Comparison of ENCODE assay signal across 11 mouse cellular contexts in the genomic region with DNA sequence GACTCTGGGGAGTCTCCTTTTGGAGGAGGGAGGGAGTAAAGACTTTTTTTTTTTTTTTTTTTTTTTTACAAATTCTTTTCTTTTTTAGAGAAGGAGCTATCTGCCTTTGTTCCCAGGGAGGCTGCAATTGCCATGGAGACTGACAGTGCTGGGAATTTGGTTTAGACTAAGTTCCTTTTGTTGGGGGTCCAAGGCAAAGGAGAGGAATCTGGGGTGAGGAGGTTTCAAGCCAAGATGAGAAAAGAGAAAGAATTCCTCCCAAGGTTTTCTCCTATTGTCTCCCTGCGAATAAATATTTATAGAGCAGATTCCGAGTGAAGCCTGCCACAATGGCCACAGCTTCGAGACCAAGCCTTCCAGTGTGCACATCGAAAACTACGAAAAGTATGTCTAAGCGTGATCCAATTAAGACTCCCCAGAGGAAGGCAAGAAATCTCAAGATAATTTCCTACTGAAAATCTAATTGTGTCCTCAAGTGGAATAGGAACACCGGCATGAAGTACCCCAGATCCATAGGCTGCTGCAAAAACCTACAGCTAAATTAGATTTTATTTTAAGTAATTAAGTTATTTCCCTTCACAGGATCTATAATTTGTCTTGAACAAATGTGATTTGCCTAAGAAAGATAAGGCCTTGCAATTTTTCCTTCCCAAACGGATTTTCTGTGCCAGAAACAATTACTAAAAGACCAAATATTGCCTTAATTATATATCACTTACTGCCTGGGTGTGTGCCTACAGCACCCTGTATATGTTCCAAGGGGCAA. TPM values are rescaled to one million over a fixed set of nuclear protein-coding genes. Genes with fewer than 3 reads are reported as not detected.
DNase-seq lines count a peak whose midpoint lies in the region; ATAC-seq and TF ChIP-seq lines count a peak whose summit lies in the region.
"Had no signal": no experiment of that assay in that cellular context is flagged by ENCODE, and none has a peak within 500 bp of the region (broad histone marks: within the 10 kb centered on the region; RNA-seq: fewer than 3 reads in every experiment).

No protein-coding gene starts in this region.

- H3K4me3 ChIP-seq in embryonic facial prominence, embryonic 11.5 days (ENCODE audit: low read depth, low read length), result no peak overlapping the region
- H3K4me3 ChIP-seq in embryonic facial prominence, embryonic 10.5 days, result no peak overlapping the region
- no peak overlapping the region for H3K4me3 ChIP-seq in forebrain, embryonic 14.5 days (ENCODE audit: low read depth, low read length)
- H3K4me3 ChIP-seq in hindbrain, postnatal 0 days (ENCODE audit: low read length), result no peak overlapping the region
- H3K4me3 ChIP-seq in neural tube, embryonic 14.5 days (ENCODE audit: low read depth, low read length), result no peak overlapping the region
- H3K4me3 ChIP-seq: heart, embryonic 12.5 days had no signal

- H3K9ac ChIP-seq in embryonic facial prominence, embryonic 11.5 days (replicated peaks; ENCODE audit: low read length), result no peak overlapping the region
- no peak overlapping the region; the same call in 1 of the 2 replicates for H3K9ac ChIP-seq in forebrain, embryonic 14.5 days (ENCODE audit: low read length)
- no peak overlapping the region for H3K9ac ChIP-seq in hindbrain, postnatal 0 days (replicated peaks; ENCODE audit: low read length)
- H3K9ac ChIP-seq in neural tube, embryonic 14.5 days (replicated peaks; ENCODE audit: low read depth, low read length), result no peak overlapping the region
- H3K9ac ChIP-seq: heart, embryonic 12.5 days had no signal

- ATAC-seq in embryonic facial prominence, embryonic 11.5 days (replicated peaks; ENCODE audit: insufficient number of reproducible peaks, low FRiP score, low TSS enrichment, low read depth), result peak; percentile 20; the same call in 1 of the 2 replicates
- peak; percentile 26 for ATAC-seq in forebrain, embryonic 14.5 days
- ATAC-seq in hindbrain, postnatal 0 days, result peak; percentile 59
- peak; percentile 35; the same call in 1 of the 2 replicates for ATAC-seq in neural tube, embryonic 14.5 days (ENCODE audit: low read depth)
- no peak for ATAC-seq in CD4-positive, CD25-positive, alpha-beta regulatory T cell, adult 4 months

- intact Hi-C loops in gastrocnemius, postnatal 14 days (cut with DNase I; ENCODE audit: low total_unique reads), result no loop called here

- WGBS in embryonic facial prominence, embryonic 11.5 days, result 35% methylated on average over 8 of the region's 8 CpGs
- 40% methylated on average over 8 of the region's 8 CpGs for WGBS in embryonic facial prominence, embryonic 10.5 days
- WGBS in forebrain, embryonic 14.5 days, result 3% methylated on average over 8 of the region's 8 CpGs
- WGBS in hindbrain, postnatal 0 days, result 22% methylated on average over 8 of the region's 8 CpGs
- whole genome bisulfite sequencing in neural tube, embryonic 14.5 days, result 15% methylated on average over 8 of the region's 8 CpGs

- no peaks in the 10 kb centered on the region for H3K4me1 ChIP-seq in embryonic facial prominence, embryonic 11.5 days (ENCODE audit: control insufficient read depth, insufficient read depth, low read length)
- peaks cover 26% of the 10 kb centered on the region for H3K4me1 ChIP-seq in embryonic facial prominence, embryonic 10.5 days
- peaks cover 25% of the 10 kb centered on the region; the same call in 1 of the 2 replicates for H3K4me1 ChIP-seq in forebrain, embryonic 14.5 days (ENCODE audit: control insufficient read depth, insufficient read depth, low read length)
- peaks cover 12% of the 10 kb centered on the region; the same call in 1 of the 2 replicates for H3K4me1 ChIP-seq in hindbrain, postnatal 0 days (ENCODE audit: insufficient read depth, low read length)
- H3K4me1 ChIP-seq in neural tube, embryonic 14.5 days (ENCODE audit: control insufficient read depth, insufficient read depth, low read length), result peaks cover 3% of the 10 kb centered on the region; the same call in 1 of the 2 replicates

- H3K9me3 ChIP-seq in embryonic facial prominence, embryonic 11.5 days (replicated peaks; ENCODE audit: control insufficient read depth, low read length), result no peaks in the 10 kb centered on the region
- no peaks in the 10 kb centered on the region for H3K9me3 ChIP-seq in embryonic facial prominence, embryonic 10.5 days
- H3K9me3 ChIP-seq in forebrain, embryonic 14.5 days (replicated peaks; ENCODE audit: control insufficient read depth, low read length), result no peaks in the 10 kb centered on the region
- no peaks in the 10 kb centered on the region for H3K9me3 ChIP-seq in hindbrain, postnatal 0 days (ENCODE audit: low read length)
- no peaks in the 10 kb centered on the region for H3K9me3 ChIP-seq in neural tube, embryonic 14.5 days (ENCODE audit: control insufficient read depth, low read length)

- H3K27ac ChIP-seq in embryonic facial prominence, embryonic 11.5 days (replicated peaks; ENCODE audit: low read depth, low read length), result no peak overlapping the region
- H3K27ac ChIP-seq in embryonic facial prominence, embryonic 10.5 days (replicated peaks), result no peak overlapping the region
- H3K27ac ChIP-seq in forebrain, embryonic 14.5 days (ENCODE audit: low read depth, low read length), result no peak overlapping the region
- H3K27ac ChIP-seq in hindbrain, postnatal 0 days, result peak overlapping the region; percentile 27; the same call in 1 of the 2 replicates
- H3K27ac ChIP-seq in neural tube, embryonic 14.5 days (ENCODE audit: low read depth, low read length), result peak overlapping the region; percentile 13; the same call in 1 of the 2 replicates
- H3K27ac ChIP-seq: kidney, postnatal 0 days had no signal

- DNase-seq in embryonic facial prominence, embryonic 11.5 days (ENCODE audit: low spot score), result no peak
- no peak for DNase-seq in embryonic facial prominence, embryonic 10.5 days (ENCODE audit: low spot score)
- DNase-seq in forebrain, embryonic 14.5 days (ENCODE audit: low spot score), result peak; percentile 68
- DNase-seq in hindbrain, postnatal 0 days (ENCODE audit: low spot score), result no peak
- no peak for DNase-seq in gastrocnemius, postnatal 4 days (ENCODE audit: low spot score in 2 of 2)
- DNase-seq in gastrocnemius, postnatal 14 days, result no peak
- DNase-seq: cerebellum, adult 11 months had no signal

- TF ChIP-seq CTCF in hindbrain, postnatal 0 days (IDR thresholded peaks at IDR 0.05; ENCODE audit: low read depth), result no peak

- H3K4me2 ChIP-seq in embryonic facial prominence, embryonic 11.5 days (ENCODE audit: low read depth, low read length), result no peak overlapping the region
- no peak overlapping the region for H3K4me2 ChIP-seq in forebrain, embryonic 14.5 days (ENCODE audit: low read length)
- H3K4me2 ChIP-seq in hindbrain, postnatal 0 days (ENCODE audit: low read depth, low read length), result no peak overlapping the region
- H3K4me2 ChIP-seq in neural tube, embryonic 14.5 days (ENCODE audit: low read depth, low read length), result no peak overlapping the region
- H3K4me2 ChIP-seq: heart, embryonic 12.5 days had no signal

- peaks cover 12% of the 10 kb centered on the region for H3K27me3 ChIP-seq in embryonic facial prominence, embryonic 11.5 days (ENCODE audit: control insufficient read depth, insufficient read depth, low read length)
- H3K27me3 ChIP-seq in embryonic facial prominence, embryonic 10.5 days (replicated peaks; ENCODE audit: low read depth, poor library complexity, severe bottlenecking), result peaks cover 29% of the 10 kb centered on the region
- H3K27me3 ChIP-seq in forebrain, embryonic 14.5 days (replicated peaks; ENCODE audit: control insufficient read depth, insufficient read depth, low read length), result no peaks in the 10 kb centered on the region
- H3K27me3 ChIP-seq in hindbrain, postnatal 0 days (ENCODE audit: insufficient read depth, low read length), result no peaks in the 10 kb centered on the region
- no peaks in the 10 kb centered on the region for H3K27me3 ChIP-seq in neural tube, embryonic 14.5 days (ENCODE audit: control insufficient read depth, insufficient read depth, low read length)

- H3K36me3 ChIP-seq in embryonic facial prominence, embryonic 11.5 days (replicated peaks; ENCODE audit: control insufficient read depth, insufficient read depth, low read depth, low read length), result no peaks in the 10 kb centered on the region
- H3K36me3 ChIP-seq in embryonic facial prominence, embryonic 10.5 days (replicated peaks), result peaks cover 13% of the 10 kb centered on the region
- peaks cover 10% of the 10 kb centered on the region for H3K36me3 ChIP-seq in forebrain, embryonic 14.5 days (ENCODE audit: control insufficient read depth, insufficient read depth, low read length)
- H3K36me3 ChIP-seq in hindbrain, postnatal 0 days (ENCODE audit: insufficient read depth, low read length), result no peaks in the 10 kb centered on the region
- no peaks in the 10 kb centered on the region for H3K36me3 ChIP-seq in neural tube, embryonic 14.5 days (ENCODE audit: control insufficient read depth, insufficient read depth, low read length)
- H3K36me3 ChIP-seq: heart, embryonic 12.5 days had no signal

RNA-seq across cellular contexts. Expression of a gene that starts 5.7 kb away (rescaled TPM):
- polyA plus RNA-seq in embryonic facial prominence, embryonic 11.5 days (2014; fragmentation: Nextera tagmentation; extraction: Ambion mirVana), result 6.8 and 7.0 TPM in 2 replicates
- 4.8 and 6.0 TPM in 2 replicates for polyA plus RNA-seq in embryonic facial prominence, embryonic 10.5 days (2016; fragmentation: Nextera tagmentation; extraction: Ambion mirVana)
- polyA plus RNA-seq in forebrain, embryonic 14.5 days (2014; fragmentation: Nextera tagmentation; extraction: Ambion mirVana), result 13.5 and 13.8 TPM in 2 replicates
- total RNA-seq in hindbrain, postnatal 0 days (2014; rRNA removed), result 76.1 and 95.8 TPM in 2 replicates
- 5.1 and 5.2 TPM in 2 replicates for polyA plus RNA-seq in hindbrain, postnatal 0 days (2015; fragmentation: Nextera tagmentation; extraction: Ambion mirVana)
- polyA plus RNA-seq in neural tube, embryonic 14.5 days (2014; fragmentation: Nextera tagmentation; extraction: Ambion mirVana), result 5.6 and 6.8 TPM in 2 replicates
- 10 to 100 TPM; 20.4 to 24.2 TPM for total RNA-seq in gastrocnemius, postnatal 4 days (2021)
- 10 to 100 TPM in 1 of 2 experiments, 1 to 10 TPM in 1; 5.6 to 29.9 TPM for polyA plus RNA-seq in CD4-positive, CD25-positive, alpha-beta regulatory T cell, adult 4 months (2017; shearing (Covaris generic))
- total RNA-seq in gastrocnemius, postnatal 14 days (2021), result 10 to 100 TPM; 15.7 to 17.1 TPM

Comparison
In these comparisons a context has a peak if more than half of its experiments do, and no peak if none do; other contexts are left out.
1. H3K27ac ChIP-seq: peak in hindbrain, postnatal 0 days (single experiment) and neural tube, embryonic 14.5 days (single experiment); none in embryonic facial prominence, embryonic 11.5 days (single experiment), embryonic facial prominence, embryonic 10.5 days (single experiment) and forebrain, embryonic 14.5 days (single experiment).